Mouse (Mus musculus): ENCODE results near the gene Inha.

DNA sequence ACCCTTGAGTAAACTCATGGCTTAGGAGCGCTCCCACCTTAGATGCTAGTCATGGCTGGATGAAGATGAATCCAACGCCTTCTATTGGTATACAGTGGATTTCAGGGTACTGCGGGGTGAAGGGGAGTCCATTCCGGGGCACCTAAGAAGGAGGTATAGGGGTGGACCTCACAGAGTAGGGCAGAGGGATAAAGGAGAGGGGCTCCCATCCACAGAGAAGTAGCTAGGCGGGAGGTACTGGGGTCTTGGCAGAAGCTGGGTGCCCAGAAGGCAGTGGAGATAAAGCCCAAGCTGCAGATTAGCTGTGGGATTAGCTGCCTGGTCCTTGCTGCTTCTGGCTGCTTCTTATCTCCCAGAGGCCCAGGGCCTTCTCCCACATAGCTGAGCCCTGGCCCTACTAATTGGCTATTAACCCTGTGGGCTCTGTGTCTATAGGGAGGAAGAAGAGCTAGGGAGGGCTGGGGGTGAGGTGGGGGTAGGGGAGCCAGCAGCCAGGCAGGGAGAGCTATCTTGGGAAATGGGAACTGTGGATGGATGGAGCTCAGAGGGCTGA lies 43.1 kb upstream of the Inha start:
- TF ChIP-seq CTCF (IDR thresholded peaks at IDR 0.05; ENCODE audit: extremely low read depth, insufficient read depth, insufficient read length, insufficient replicate concordance) (no peak), POLR2A (IDR thresholded peaks at IDR 0.05; ENCODE audit: low read depth, low read length) (no peak)

All from spleen, adult 2 months (tissue).